Mouse (Mus musculus): ENCODE results near the gene 4930524B15Rik. TPM values are rescaled to one million over a fixed set of nuclear protein-coding genes. Genes with fewer than 3 reads are reported as not detected.

Gene 4930524B15Rik
- polyA plus RNA-seq, 1 experiment = not detected

- no peak overlapping the region for H3K27ac ChIP-seq (ENCODE audit: insufficient read depth, low read length)
- H3K9me3 ChIP-seq (replicated peaks; ENCODE audit: control insufficient read depth, insufficient read depth, low read length, poor library complexity, severe bottlenecking) = no peaks in the 10 kb centered on the region
- no peak overlapping the region for H3K9ac ChIP-seq (ENCODE audit: low read depth, poor library complexity, severe bottlenecking)
- no peak overlapping the region for H3K4me3 ChIP-seq (ENCODE audit: low read depth, low read length)
- H3K36me3 ChIP-seq (ENCODE audit: control insufficient read depth, insufficient read depth, low read length, poor library complexity, severe bottlenecking) = no peaks in the 10 kb centered on the region
- no peaks in the 10 kb centered on the region for H3K27me3 ChIP-seq (ENCODE audit: control insufficient read depth, insufficient read depth, low read length, poor library complexity, severe bottlenecking)
- peaks cover 3% of the 10 kb centered on the region for H3K4me1 ChIP-seq (ENCODE audit: control insufficient read depth, insufficient read depth, low read length)
- TF ChIP-seq POLR2A (IDR thresholded peaks at IDR 0.05; ENCODE audit: insufficient read depth, low read length) (no peak), CTCF (IDR thresholded peaks at IDR 0.05; ENCODE audit: low read depth, low read length) (no peak), EP300 (IDR thresholded peaks at IDR 0.05; ENCODE audit: insufficient read depth, low read depth, low read length) (no peak)
Measured at GRCm38 (mm10) chr11:32020031-32020965, 54.9 kb downstream of the 4930524B15Rik start.

- no peaks in the 10 kb centered on the region for H3K36me3 ChIP-seq (ENCODE audit: control insufficient read depth, insufficient read depth, low read length, poor library complexity, severe bottlenecking)
- TF ChIP-seq CTCF (IDR thresholded peaks at IDR 0.05; ENCODE audit: low read depth, low read length) (no peak), POLR2A (IDR thresholded peaks at IDR 0.05; ENCODE audit: insufficient read depth, low read length) (no peak), EP300 (IDR thresholded peaks at IDR 0.05; ENCODE audit: insufficient read depth, low read depth, low read length) (no peak)
- H3K27me3 ChIP-seq (ENCODE audit: control insufficient read depth, insufficient read depth, low read length, poor library complexity, severe bottlenecking) = no peaks in the 10 kb centered on the region
- H3K4me1 ChIP-seq (ENCODE audit: control insufficient read depth, insufficient read depth, low read length) = no peaks in the 10 kb centered on the region
- no peak overlapping the region for H3K9ac ChIP-seq (ENCODE audit: low read depth, poor library complexity, severe bottlenecking)
- H3K27ac ChIP-seq (ENCODE audit: insufficient read depth, low read length) = no peak overlapping the region
- H3K4me3 ChIP-seq (ENCODE audit: low read depth, low read length) = no peak overlapping the region
- H3K9me3 ChIP-seq (replicated peaks; ENCODE audit: control insufficient read depth, insufficient read depth, low read length, poor library complexity, severe bottlenecking) = no peaks in the 10 kb centered on the region
Measured at GRCm38 (mm10) chr11:32026634-32027033, 61.2 kb downstream of the 4930524B15Rik start.

- H3K9me3 ChIP-seq (replicated peaks; ENCODE audit: control insufficient read depth, insufficient read depth, low read length, poor library complexity, severe bottlenecking) = no peaks in the 10 kb centered on the region
- no peak overlapping the region for H3K9ac ChIP-seq (ENCODE audit: low read depth, poor library complexity, severe bottlenecking)
- no peaks in the 10 kb centered on the region for H3K4me1 ChIP-seq (ENCODE audit: control insufficient read depth, insufficient read depth, low read length)
- no peak for TF ChIP-seq EP300 (IDR thresholded peaks at IDR 0.05; ENCODE audit: insufficient read depth, low read depth, low read length)
- no peak for TF ChIP-seq CTCF (IDR thresholded peaks at IDR 0.05; ENCODE audit: low read depth, low read length)
- no peak for TF ChIP-seq POLR2A (IDR thresholded peaks at IDR 0.05; ENCODE audit: insufficient read depth, low read length)
- H3K27me3 ChIP-seq (ENCODE audit: control insufficient read depth, insufficient read depth, low read length, poor library complexity, severe bottlenecking) = no peaks in the 10 kb centered on the region
- no peak overlapping the region for H3K4me3 ChIP-seq (ENCODE audit: low read depth, low read length)
- no peaks in the 10 kb centered on the region for H3K36me3 ChIP-seq (ENCODE audit: control insufficient read depth, insufficient read depth, low read length, poor library complexity, severe bottlenecking)
- H3K27ac ChIP-seq (ENCODE audit: insufficient read depth, low read length) = no peak overlapping the region
Measured at GRCm38 (mm10) chr11:32027474-32028342, 62.3 kb downstream of the 4930524B15Rik start.

- Histone ChIP-seq H3K4me3 (ENCODE audit: low read depth, low read length) (no peak overlapping the region), H3K9ac (ENCODE audit: low read depth, poor library complexity, severe bottlenecking) (no peak overlapping the region), H3K9me3 (replicated peaks; ENCODE audit: control insufficient read depth, insufficient read depth, low read length, poor library complexity, severe bottlenecking) (no peaks in the 10 kb centered on the region), H3K36me3 (ENCODE audit: control insufficient read depth, insufficient read depth, low read length, poor library complexity, severe bottlenecking) (no peaks in the 10 kb centered on the region), H3K27me3 (ENCODE audit: control insufficient read depth, insufficient read depth, low read length, poor library complexity, severe bottlenecking) (no peaks in the 10 kb centered on the region), H3K27ac (ENCODE audit: insufficient read depth, low read length) (no peak overlapping the region), H3K4me1 (ENCODE audit: control insufficient read depth, insufficient read depth, low read length) (no peaks in the 10 kb centered on the region)
- TF ChIP-seq EP300 (IDR thresholded peaks at IDR 0.05; ENCODE audit: insufficient read depth, low read depth, low read length) (no peak), CTCF (IDR thresholded peaks at IDR 0.05; ENCODE audit: low read depth, low read length) (no peak), POLR2A (IDR thresholded peaks at IDR 0.05; ENCODE audit: insufficient read depth, low read length) (no peak)
Measured at GRCm38 (mm10) chr11:32028605-32029004, 63.2 kb downstream of the 4930524B15Rik start.

Other genes starting within 250 kb of the 4930524B15Rik start
- gene Cpeb4, start 93.4 kb upstream of the 4930524B15Rik start, polyA plus RNA-seq (2011; ENCODE audit: insufficient read depth, insufficient read length, low read depth, missing spikeins) = 12.0 and 12.8 TPM in 2 replicates
- not detected in 2 replicates for gene Nsg2, start 34.9 kb downstream of the 4930524B15Rik start, polyA plus RNA-seq (2011; ENCODE audit: insufficient read depth, insufficient read length, low read depth, missing spikeins)
- gene Il9r, start 234.7 kb downstream of the 4930524B15Rik start, polyA plus RNA-seq (2011; ENCODE audit: insufficient read depth, insufficient read length, low read depth, missing spikeins) = not detected in 2 replicates
- gene Snrnp25, start 239.8 kb downstream of the 4930524B15Rik start, polyA plus RNA-seq (2011; ENCODE audit: insufficient read depth, insufficient read length, low read depth, missing spikeins) = 30.4 and 32.3 TPM in 2 replicates

Data from ES-Bruce4 (cell line).